Mouse (Mus musculus) bone marrow macrophage, adult 2 months (primary cell): ENCODE measurements around the gene Rbm14. TPM values are rescaled to one million over a fixed set of nuclear protein-coding genes. Genes with fewer than 3 reads are reported as not detected.

ENCODE experiments used
- H3K27ac ChIP-seq: 2 replicates; pipeline ENCODE4 v1.5.1; 2012; ENCODE audit warnings: low read depth, low read length; ENCODE audit not compliant: insufficient read depth
- H3K4me1 ChIP-seq: 2 replicates; pipeline ENCODE4 v1.6.1; 2012; ENCODE audit warnings: low read length; ENCODE audit not compliant: control insufficient read depth, insufficient read depth
- H3K4me3 ChIP-seq: 2 replicates; pipeline ENCODE4 v1.5.1; 2012; ENCODE audit warnings: mild to moderate bottlenecking, low read length, moderate library complexity; ENCODE audit not compliant: insufficient read depth
- CTCF ChIP-seq: IDR thresholded peaks from 2 replicates; pipeline ENCODE4 v1.5.1; 2012; ENCODE audit warnings: low read depth, mild to moderate bottlenecking, low read length, moderate library complexity
- POLR2A ChIP-seq: IDR thresholded peaks from 2 replicates; pipeline ENCODE4 v1.6.1; 2012; ENCODE audit warnings: mild to moderate bottlenecking, low read depth, low read length, borderline replicate concordance
- polyA plus RNA-seq: library from polyadenylated mRNA; stranded (reverse); fragments of >200 nt; gene quantifications from 2 replicates; pipeline ENCODE4 v1.2.4, GENCODE M21; 2012; ENCODE audit not compliant: missing spikeins, insufficient read depth, insufficient read length

The Rbm14 gene
- polyA plus RNA-seq, 1 experiment = 22.9 TPM

DNA sequence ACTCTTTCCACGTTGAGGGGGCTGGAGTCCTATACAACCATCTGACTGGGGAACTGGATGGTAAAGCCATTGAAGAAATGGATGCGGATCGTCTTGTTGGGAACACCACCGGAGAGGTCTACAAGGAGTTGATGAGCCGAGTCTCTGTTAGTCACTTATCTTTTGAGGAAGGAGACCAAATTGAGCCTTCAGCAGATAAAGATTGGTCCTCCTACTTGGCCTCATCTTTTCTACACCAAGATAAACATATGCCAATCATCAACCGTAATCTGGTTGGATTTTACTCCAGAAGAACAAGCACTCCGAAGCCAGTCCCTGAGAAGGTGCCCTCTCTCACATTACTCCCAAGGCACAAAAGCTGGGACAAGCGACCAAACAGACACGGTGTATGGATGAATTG lies 29.4 kb upstream of the Rbm14 start:
- H3K4me3 ChIP-seq = no peak overlapping the region
- H3K4me1 ChIP-seq = peaks cover 15% of the 10 kb centered on the region
- H3K27ac ChIP-seq = no peak overlapping the region
- TF ChIP-seq CTCF (no peak), POLR2A (no peak)

DNA sequence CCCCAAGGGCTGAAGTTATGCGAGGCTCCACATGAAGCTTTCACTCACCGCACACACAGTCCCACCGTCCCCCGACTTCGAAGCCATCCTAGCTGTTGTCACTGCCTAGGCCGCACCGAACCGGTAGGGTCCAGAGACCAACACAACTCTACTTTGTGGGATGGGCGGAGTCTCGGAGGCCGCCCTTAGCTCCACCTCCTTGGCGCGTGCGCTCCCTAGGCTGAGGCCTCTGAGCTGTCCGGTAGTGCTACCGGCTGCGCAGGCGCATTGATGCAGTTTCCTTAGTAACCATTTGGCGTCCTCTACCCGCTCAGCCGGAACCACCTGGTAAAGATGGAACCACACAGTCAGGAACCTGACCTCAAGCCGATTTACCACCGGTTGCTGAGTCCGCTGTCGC lies 27.7 kb upstream of the Rbm14 start, which contains the start of the genes Ccs and Ccdc87:
TSS of gene Ccs (minus strand) at position 184 of the 400 bp plus-strand sequence.
TSS of gene Ccdc87 (plus strand) at position 218 of the 400 bp plus-strand sequence.
- TF ChIP-seq CTCF = no peak
- no peak for TF ChIP-seq POLR2A
- peaks cover 15% of the 10 kb centered on the region for H3K4me1 ChIP-seq
- H3K4me3 ChIP-seq = peak within 1 kb of the TSS; percentile 67
- no peak within 1 kb of the TSS for H3K27ac ChIP-seq

DNA sequence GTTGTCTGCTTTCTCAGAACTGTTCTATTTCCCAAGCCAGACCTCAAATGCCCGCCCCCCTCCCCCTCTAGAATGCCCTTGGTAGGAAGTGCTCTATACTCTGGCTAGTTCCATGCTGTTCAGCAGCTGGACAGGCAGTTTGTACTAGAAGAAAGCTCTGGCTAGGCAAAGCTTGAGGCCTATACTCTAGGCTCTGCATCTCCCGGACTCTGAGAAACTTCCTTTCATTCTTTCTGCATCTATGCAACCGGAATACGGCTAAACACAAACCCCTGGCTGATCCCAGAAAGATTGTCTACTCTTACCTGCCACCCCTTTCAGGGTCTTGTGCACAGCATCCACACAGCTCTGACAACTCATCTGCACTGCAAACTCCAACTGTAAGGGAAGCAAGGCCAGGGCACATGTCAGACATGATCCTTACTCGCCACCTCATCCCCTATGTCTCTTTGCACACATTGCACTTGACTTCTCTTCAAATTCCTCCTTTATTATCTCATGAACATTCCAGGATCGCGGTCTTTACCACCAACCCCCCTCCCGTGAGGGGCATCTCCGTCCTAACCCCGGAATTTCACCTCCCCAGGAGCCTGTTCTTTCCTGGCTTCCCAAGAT lies 27.2 kb upstream of the Rbm14 start:
- no peak for TF ChIP-seq CTCF
- no peak for TF ChIP-seq POLR2A
- Histone ChIP-seq H3K27ac (no peak overlapping the region), H3K4me1 (peaks cover 15% of the 10 kb centered on the region), H3K4me3 (peak overlapping the region; percentile 67)

DNA sequence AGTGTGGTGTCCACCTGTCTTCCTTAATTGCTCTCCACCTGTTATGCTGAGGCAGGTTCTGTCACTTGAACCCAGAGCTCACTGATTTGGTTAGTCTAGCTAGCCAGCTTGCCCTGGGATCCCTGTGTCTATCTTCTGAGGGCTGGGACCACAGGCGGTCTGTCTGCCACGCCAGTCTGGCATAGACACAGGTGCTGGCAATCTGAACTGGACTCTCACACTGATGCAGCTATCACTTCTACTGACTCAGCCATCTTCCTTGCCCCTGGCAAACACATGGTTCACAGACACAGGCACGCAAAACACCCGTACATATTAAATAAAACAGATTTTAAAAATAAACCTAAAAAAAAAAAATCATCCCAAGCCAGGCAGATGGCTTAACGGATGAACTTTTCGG lies 25.6 kb upstream of the Rbm14 start:
- Histone ChIP-seq H3K27ac (no peak overlapping the region), H3K4me3 (no peak overlapping the region), H3K4me1 (peaks cover 15% of the 10 kb centered on the region)
- no peak for TF ChIP-seq CTCF
- no peak for TF ChIP-seq POLR2A

DNA sequence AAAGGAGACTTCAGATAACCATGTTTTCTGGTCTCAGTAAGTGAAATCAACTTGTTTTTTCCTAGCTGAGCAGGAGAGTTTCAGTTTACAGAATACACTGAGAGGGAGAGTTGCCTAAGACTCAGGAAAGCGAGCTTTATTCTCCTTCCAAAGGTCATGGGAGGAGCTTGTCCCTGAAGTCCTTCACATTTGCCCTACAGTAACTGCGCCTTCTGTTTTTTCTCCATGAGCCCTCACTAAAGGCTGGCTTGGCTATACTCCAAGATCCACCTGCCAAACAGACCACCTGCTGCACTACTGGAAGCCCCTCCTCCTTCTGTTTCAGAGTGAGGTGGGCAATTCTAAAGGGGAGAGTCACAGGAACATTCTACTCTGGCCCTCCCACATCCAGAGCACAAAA lies 24.7 kb upstream of the Rbm14 start:
- H3K4me1 ChIP-seq = peaks cover 15% of the 10 kb centered on the region
- TF ChIP-seq POLR2A = no peak
- no peak for TF ChIP-seq CTCF
- no peak overlapping the region for H3K4me3 ChIP-seq
- H3K27ac ChIP-seq = no peak overlapping the region

DNA sequence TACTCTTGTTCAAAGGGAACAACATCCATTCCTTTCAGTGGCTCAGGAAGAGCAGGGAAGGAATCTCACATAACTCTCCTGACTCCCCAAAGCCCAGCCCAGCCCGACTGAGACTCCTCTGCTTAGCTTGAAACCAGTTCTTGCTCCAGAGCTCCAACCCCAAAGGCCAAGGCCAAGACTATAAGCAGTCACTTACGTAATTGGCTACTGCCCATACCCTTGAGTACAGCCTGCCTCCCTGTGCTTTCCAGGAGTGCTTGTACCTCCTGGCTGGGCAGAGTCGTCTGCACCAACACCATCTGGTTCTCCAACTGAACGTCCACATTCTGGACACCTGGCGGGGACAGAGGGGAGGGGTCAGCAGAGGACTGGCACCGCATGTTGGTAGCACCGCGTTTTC lies 22.5 kb upstream of the Rbm14 start:
- no peak overlapping the region for H3K4me3 ChIP-seq
- no peak overlapping the region for H3K27ac ChIP-seq
- TF ChIP-seq CTCF (no peak), POLR2A (no peak)
- H3K4me1 ChIP-seq = peaks cover 12% of the 10 kb centered on the region

DNA sequence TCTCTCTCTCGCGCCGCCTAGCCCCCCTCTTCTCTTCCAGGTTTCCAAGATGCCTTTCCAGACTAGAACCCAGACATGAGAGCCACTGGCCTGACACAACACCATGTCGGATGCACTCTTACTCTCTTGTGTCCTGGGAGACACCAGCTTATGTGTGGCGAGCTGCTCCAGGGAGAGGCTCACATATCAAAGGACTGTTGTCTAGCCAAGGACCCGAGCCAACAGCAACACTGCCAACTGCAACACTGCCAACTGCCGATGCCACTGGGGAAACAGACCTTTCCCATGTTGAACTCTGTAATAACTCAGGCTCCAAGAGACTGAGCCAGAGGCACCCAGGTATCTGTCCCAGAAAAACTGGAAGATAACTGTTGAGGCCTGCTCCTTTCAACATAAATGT lies 17.7 kb upstream of the Rbm14 start:
- no peak for TF ChIP-seq POLR2A
- no peak for TF ChIP-seq CTCF
- Histone ChIP-seq H3K4me3 (no peak overlapping the region), H3K27ac (no peak overlapping the region), H3K4me1 (no peaks in the 10 kb centered on the region)

DNA sequence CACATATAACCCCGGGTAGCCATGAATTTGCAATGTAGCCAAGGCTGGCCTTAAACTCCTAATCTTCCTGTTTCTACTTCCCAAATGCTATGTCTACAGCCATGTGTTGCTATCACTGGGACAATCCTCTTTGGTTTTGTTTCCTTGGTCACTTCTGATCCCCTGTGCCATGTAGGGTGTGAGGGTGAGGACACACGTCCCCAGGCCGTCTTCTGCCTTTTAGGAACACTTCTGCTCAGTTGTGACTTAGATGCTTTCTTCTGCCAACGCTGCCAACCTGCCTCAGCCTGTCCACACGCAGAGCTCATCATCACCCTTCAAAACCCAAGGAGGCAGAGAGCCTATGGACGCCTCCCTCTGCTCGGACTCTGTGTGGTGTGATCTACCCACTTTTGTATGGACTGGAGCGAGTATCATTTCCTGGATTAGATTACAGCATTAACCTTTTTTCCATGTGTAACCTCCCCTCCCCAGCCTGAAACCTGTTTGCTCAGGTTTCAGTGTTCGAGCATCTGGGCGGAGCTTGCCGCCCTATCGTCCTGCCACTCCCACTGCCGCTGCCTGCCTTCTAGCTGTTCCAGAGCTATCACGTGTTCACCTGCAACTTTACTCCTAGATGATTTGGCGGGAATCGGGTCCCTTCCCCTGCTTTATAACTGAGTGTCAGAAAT lies 17.1 kb upstream of the Rbm14 start:
- Histone ChIP-seq H3K4me1 (no peaks in the 10 kb centered on the region), H3K4me3 (no peak overlapping the region), H3K27ac (no peak overlapping the region)
- TF ChIP-seq POLR2A = no peak

DNA sequence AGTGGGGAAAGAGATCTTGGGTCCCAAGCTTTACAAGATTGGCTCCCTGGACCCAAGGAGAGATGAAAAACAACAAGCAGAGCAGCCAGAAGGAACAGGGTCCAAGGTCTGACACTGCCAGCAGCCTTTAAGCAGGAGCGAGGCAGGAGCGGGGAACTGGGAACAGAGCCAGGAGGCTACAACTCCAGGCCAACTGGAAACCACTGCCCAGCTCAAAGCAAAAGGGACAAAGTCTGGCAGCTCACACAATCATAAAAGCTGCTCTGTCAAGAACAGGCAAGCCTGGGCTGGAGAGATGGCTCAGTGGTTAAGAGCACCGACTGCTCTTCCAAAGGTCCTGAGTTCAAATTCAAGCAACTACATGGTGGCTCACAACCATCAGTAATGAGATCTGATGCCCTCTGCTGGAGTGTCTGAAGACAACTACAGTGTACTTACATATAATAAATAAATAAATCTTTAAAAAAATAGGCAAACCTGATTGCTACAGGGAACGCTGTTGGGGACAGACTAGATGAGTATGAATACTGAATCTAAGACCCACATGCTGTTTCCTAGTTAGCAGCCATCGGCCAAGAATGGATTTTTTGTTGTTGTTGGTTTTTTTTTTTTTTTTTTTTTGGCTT lies 9.4 kb upstream of the Rbm14 start:
- Histone ChIP-seq H3K4me3 (no peak overlapping the region), H3K27ac (no peak overlapping the region), H3K4me1 (no peaks in the 10 kb centered on the region)
- TF ChIP-seq CTCF (no peak), POLR2A (no peak)

DNA sequence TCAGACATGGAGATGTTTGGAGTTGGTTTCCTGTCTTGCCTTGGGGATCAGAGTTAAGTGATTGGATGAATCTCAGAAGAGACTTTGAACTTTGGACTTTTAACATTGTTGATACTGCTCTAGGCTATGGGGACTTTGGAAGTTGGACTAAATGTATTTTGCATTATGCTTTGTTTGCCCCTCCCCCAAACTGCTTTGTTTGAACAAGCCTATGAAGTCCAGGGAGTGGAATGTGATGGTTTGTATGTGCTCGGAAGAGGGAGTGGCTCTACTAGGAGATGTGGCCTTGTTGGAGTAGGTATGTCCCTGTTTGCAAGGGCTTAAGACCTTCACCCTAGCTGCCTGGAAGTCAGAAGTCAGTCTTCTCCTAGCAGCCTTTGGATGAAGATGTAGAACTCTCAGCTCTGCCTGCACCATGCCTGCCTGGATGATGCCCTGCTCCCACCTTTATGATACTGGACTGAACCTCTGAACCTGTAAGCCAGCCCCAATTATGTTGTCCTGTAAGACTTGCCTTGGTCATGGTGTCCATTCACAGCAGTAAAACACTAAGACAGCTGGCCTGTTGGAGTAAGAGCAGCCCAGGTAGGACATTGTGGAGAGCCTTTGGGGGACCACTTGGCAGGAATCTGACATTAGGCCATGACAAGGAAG lies 5.9 kb upstream of the Rbm14 start:
- Histone ChIP-seq H3K27ac (no peak overlapping the region), H3K4me1 (no peaks in the 10 kb centered on the region), H3K4me3 (no peak overlapping the region)
- TF ChIP-seq CTCF = no peak
- no peak for TF ChIP-seq POLR2A
